Mouse (Mus musculus): ENCODE data around the gene Dbp. TPM values are rescaled to one million over a fixed set of nuclear protein-coding genes. Genes with fewer than 3 reads are reported as not detected.

The Dbp gene
- polyA plus RNA-seq, 1 experiment from 2014 or later = 4.1 TPM

GRCm38 (mm10) chr7:45681046-45681736 lies 23.7 kb upstream of the Dbp start:
- Histone ChIP-seq H3K9ac (no peak overlapping the region), H3K4me2 (replicated peaks) (no peak overlapping the region), H3K36me3 (no peaks in the 10 kb centered on the region), H3K4me1 (peaks cover 11% of the 10 kb centered on the region), H3K4me3 (no peak overlapping the region), H3K27me3 (replicated peaks) (no peaks in the 10 kb centered on the region), H3K27ac (no peak overlapping the region), H3K9me3 (no peaks in the 10 kb centered on the region)
- ATAC-seq (ENCODE audit: low FRiP score, low read depth) = no peak
- WGBS = 89% methylated on average over 8 of the region's 8 CpGs

GRCm38 (mm10) chr7:45682144-45683126 lies 22.5 kb upstream of the Dbp start:
- H3K36me3 ChIP-seq = no peaks in the 10 kb centered on the region
- peak; percentile 78 for ATAC-seq (ENCODE audit: low FRiP score, low read depth)
- H3K9me3 ChIP-seq = no peaks in the 10 kb centered on the region
- H3K27me3 ChIP-seq (replicated peaks) = no peaks in the 10 kb centered on the region
- H3K27ac ChIP-seq = no peak overlapping the region
- 31% methylated on average over 14 of the region's 14 CpGs for WGBS
- H3K4me2 ChIP-seq (replicated peaks) = peak overlapping the region; percentile 47
- H3K9ac ChIP-seq = peak overlapping the region; percentile 33; the same call in 1 of the 2 replicates
- H3K4me1 ChIP-seq = peaks cover 19% of the 10 kb centered on the region
- no peak overlapping the region for H3K4me3 ChIP-seq

DNA sequence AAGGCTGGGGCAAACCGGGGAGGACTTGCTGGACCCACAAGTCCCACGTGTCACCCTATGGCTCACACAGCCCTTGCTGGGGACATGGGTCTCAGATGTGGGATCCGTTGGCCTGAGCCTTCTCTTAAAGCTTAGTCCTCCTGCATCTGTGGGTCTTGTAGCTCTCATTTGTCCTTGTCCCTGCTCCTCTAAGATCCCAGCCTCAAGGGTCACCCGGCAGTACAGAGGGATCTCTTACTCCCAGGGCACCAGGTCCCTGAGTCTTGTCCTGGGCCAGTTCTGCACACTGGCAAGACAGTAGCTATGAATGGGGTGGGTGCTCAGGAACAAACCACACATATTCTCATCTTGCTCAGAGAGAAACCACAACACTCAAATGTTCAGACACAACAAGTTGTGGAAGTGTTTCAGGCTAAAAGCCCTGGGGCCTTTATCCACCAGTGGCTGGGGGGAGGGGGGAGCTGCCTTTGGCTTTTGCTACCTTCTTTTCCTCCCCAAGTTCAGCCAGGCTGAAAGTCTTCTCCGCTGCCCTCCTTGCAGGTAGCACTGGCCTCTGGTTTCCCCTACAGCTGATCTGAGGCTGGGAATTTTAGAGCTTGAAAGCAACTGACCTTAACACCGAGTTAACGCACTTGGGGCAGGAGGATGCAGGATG lies 21.4 kb upstream of the Dbp start, which contains the start of gene Ntn5:
Ntn5 (plus strand) TSS at position 627 of the 655 bp plus-strand sequence.
- 79% methylated on average over 7 of the region's 7 CpGs for WGBS
- no peak within 1 kb of the TSS for H3K27ac ChIP-seq
- H3K27me3 ChIP-seq (replicated peaks) = no peaks in the 10 kb centered on the region
- H3K4me3 ChIP-seq = no peak within 1 kb of the TSS
- no peaks in the 10 kb centered on the region for H3K36me3 ChIP-seq
- peak within 1 kb of the TSS; percentile 47; the same call in 1 of the 2 replicates for H3K4me2 ChIP-seq (replicated peaks)
- no peak for ATAC-seq (ENCODE audit: low FRiP score, low read depth)
- H3K9me3 ChIP-seq = no peaks in the 10 kb centered on the region
- peaks cover 19% of the 10 kb centered on the region for H3K4me1 ChIP-seq
- 0 out of 2 replicates have a peak within 1 kb of the TSS, but pooled peaks have one; percentile 7 for H3K9ac ChIP-seq

DNA sequence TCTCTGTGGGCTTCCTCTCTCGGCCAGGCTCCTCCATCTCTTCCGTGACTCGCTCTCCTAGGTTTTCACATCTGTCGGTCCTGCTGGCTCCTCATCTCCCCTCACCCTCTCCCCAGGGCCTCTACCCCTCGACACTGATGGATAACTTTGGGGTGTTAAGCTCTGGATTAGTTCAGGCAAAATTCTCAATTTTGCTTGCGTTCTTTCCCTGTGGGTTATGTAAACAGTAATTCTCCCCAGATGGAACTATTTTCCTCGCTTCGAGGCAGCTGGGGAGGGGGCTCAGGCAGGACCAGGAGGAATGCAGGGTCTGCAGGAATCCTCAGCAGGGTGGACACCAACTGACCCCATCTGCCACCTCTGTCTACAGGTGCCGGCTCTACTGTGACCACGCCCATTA lies 19.1 kb upstream of the Dbp start:
- no peak for ATAC-seq (ENCODE audit: low FRiP score, low read depth)
- H3K4me3 ChIP-seq = no peak overlapping the region
- no peaks in the 10 kb centered on the region for H3K9me3 ChIP-seq
- H3K27me3 ChIP-seq (replicated peaks) = no peaks in the 10 kb centered on the region
- no peaks in the 10 kb centered on the region for H3K36me3 ChIP-seq
- peaks cover 19% of the 10 kb centered on the region for H3K4me1 ChIP-seq
- whole genome bisulfite sequencing = 56% methylated on average over 10 of the region's 10 CpGs
- H3K4me2 ChIP-seq (replicated peaks) = 0 out of 2 replicates have a peak overlapping the region, but pooled peaks have one; percentile 10
- H3K9ac ChIP-seq = no peak overlapping the region
- H3K27ac ChIP-seq = no peak overlapping the region

- no peak for ATAC-seq (ENCODE audit: low FRiP score, low read depth)
- Histone ChIP-seq H3K36me3 (no peaks in the 10 kb centered on the region), H3K9me3 (no peaks in the 10 kb centered on the region), H3K9ac (no peak overlapping the region), H3K4me3 (no peak overlapping the region), H3K4me1 (peaks cover 19% of the 10 kb centered on the region), H3K27ac (no peak overlapping the region), H3K27me3 (replicated peaks) (no peaks in the 10 kb centered on the region), H3K4me2 (replicated peaks) (no peak overlapping the region)
- WGBS = 69% methylated on average over 3 of the region's 3 CpGs
These were observed 18.0 kb upstream of the Dbp start for GRCm38 (mm10) chr7:45686841-45687240.

- H3K36me3 ChIP-seq = no peaks in the 10 kb centered on the region
- peaks cover 13% of the 10 kb centered on the region for H3K4me1 ChIP-seq
- 61% methylated on average over 6 of the region's 6 CpGs for WGBS
- H3K9me3 ChIP-seq = no peaks in the 10 kb centered on the region
- no peak for ATAC-seq (ENCODE audit: low FRiP score, low read depth)
- H3K27ac ChIP-seq = no peak overlapping the region
- no peaks in the 10 kb centered on the region for H3K27me3 ChIP-seq (replicated peaks)
- no peak overlapping the region for H3K4me3 ChIP-seq
- no peak overlapping the region for H3K9ac ChIP-seq
- H3K4me2 ChIP-seq (replicated peaks) = no peak overlapping the region
These were observed 15.8 kb upstream of the Dbp start for GRCm38 (mm10) chr7:45689099-45689498.

DNA sequence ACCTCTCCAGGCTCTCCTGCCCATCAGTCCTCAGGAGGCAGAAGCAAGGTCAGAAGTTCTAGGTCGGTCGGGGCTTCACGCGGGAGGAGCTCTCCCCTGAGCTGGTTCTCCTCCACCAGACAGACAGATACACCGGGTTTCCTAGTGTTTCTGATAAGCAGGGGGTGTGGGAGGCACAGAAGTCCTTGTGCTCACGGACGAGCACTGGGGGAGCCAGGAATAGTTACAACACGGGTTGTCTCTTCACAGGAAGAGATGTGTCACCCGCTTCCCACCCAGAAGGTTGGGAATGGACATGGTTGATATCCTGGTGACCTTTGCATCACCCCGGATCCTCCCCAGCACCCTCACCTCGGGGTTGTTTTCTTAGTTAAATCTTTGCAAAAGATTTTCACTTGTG lies 15.1 kb upstream of the Dbp start:
- 79% methylated on average over 11 of the region's 11 CpGs for WGBS
- Histone ChIP-seq H3K27me3 (replicated peaks) (no peaks in the 10 kb centered on the region), H3K9me3 (no peaks in the 10 kb centered on the region), H3K4me2 (replicated peaks) (no peak overlapping the region), H3K36me3 (no peaks in the 10 kb centered on the region), H3K27ac (no peak overlapping the region), H3K9ac (no peak overlapping the region), H3K4me1 (peaks cover 13% of the 10 kb centered on the region), H3K4me3 (no peak overlapping the region)
- no peak for ATAC-seq (ENCODE audit: low FRiP score, low read depth)

- no peak overlapping the region for H3K27ac ChIP-seq
- 84% methylated on average over 2 of the region's 2 CpGs for WGBS
- H3K4me2 ChIP-seq (replicated peaks) = no peak overlapping the region
- H3K4me3 ChIP-seq = no peak overlapping the region
- H3K27me3 ChIP-seq (replicated peaks) = no peaks in the 10 kb centered on the region
- H3K36me3 ChIP-seq = no peaks in the 10 kb centered on the region
- ATAC-seq (ENCODE audit: low FRiP score, low read depth) = no peak
- peaks cover 6% of the 10 kb centered on the region for H3K4me1 ChIP-seq
- H3K9me3 ChIP-seq = no peaks in the 10 kb centered on the region
- no peak overlapping the region for H3K9ac ChIP-seq
These were observed 12.5 kb upstream of the Dbp start for GRCm38 (mm10) chr7:45692364-45692763.

DNA sequence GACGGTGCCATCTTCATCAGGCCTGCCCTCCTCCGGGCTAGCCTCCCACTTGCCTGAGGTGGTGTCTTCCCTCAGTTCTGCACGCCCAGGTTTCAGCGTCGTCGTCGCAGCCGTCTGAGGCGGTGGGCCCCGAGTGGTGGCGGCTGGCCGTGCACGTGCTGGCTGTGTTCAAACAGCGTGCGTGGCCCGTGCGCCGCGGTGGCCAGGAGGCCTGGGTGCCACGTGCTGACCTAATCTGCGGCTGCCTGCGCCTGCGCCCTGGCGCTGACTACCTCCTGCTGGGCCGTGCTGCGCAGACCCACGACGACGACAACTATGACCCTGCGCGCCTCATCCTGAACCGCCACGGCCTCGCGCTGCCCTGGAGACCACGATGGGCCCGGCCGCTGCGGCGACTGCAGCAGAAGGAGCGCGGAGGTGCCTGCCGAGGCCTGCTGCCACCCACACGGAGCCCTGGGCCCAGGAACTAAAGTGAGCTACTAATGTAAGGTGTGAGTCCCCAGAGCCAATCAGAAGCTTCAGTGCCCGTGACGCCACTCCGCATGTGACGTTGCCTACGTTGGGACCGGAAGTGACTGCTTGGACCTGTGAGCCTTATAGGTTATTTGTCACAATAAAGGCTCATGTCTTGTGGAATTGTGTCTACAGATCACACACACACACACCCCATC lies 10.8 kb upstream of the Dbp start, which contains the start of gene Sec1:
Sec1 (minus strand) TSS at position 482 of the 671 bp plus-strand sequence.
- Histone ChIP-seq H3K9ac (no peak within 1 kb of the TSS), H3K27ac (no peak within 1 kb of the TSS)
- 89% methylated on average over 50 of the region's 50 CpGs for WGBS

GRCm38 (mm10) chr7:45695098-45695497 lies 9.8 kb upstream of the Dbp start:
- H3K4me1 ChIP-seq = peaks cover 15% of the 10 kb centered on the region
- no peaks in the 10 kb centered on the region for H3K36me3 ChIP-seq
- H3K27ac ChIP-seq = no peak overlapping the region
- no peaks in the 10 kb centered on the region for H3K9me3 ChIP-seq
- no peak overlapping the region for H3K4me2 ChIP-seq (replicated peaks)
- ATAC-seq (ENCODE audit: low FRiP score, low read depth) = peak; percentile 45; the same call in 1 of the 2 replicates
- WGBS = 4% methylated on average over 6 of the region's 6 CpGs
- no peak overlapping the region for H3K9ac ChIP-seq
- peaks cover 19% of the 10 kb centered on the region for H3K27me3 ChIP-seq (replicated peaks)
- no peak overlapping the region for H3K4me3 ChIP-seq

More for the DNA sequence above, 10.8 kb upstream of the Dbp start, which contains the start of gene Sec1:
- ATAC-seq (ENCODE audit: low FRiP score, low read depth) = no peak
- Histone ChIP-seq H3K36me3 (no peaks in the 10 kb centered on the region), H3K4me2 (replicated peaks) (no peak within 1 kb of the TSS), H3K4me3 (no peak within 1 kb of the TSS), H3K27me3 (replicated peaks) (peaks cover 9% of the 10 kb centered on the region), H3K9me3 (no peaks in the 10 kb centered on the region), H3K4me1 (peaks cover 6% of the 10 kb centered on the region)

DNA sequence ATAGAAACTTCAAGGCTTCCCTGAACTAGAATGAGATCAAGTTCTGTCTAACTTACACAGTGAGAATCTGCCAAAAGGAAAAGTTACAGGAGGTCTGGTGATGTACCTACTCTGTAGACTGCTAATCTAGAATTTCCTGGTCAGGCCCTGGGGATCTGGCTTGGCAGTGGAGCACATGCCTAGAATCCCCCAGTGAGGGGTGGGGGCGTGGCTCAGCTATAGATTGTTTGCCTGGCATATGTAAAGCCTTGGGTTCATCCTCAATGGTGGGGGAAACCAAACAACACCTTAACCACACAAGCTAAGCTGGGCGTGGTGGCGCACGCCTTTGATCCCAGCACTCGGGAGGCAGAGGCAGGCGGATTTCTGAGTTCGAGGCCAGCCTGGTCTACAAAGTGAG lies 7.0 kb upstream of the Dbp start:
- Histone ChIP-seq H3K36me3 (no peaks in the 10 kb centered on the region), H3K9me3 (no peaks in the 10 kb centered on the region), H3K4me3 (no peak overlapping the region), H3K4me2 (replicated peaks) (no peak overlapping the region), H3K9ac (no peak overlapping the region), H3K4me1 (peaks cover 30% of the 10 kb centered on the region), H3K27ac (no peak overlapping the region), H3K27me3 (replicated peaks) (peaks cover 26% of the 10 kb centered on the region)
- 80% methylated on average over 7 of the region's 7 CpGs for WGBS
- no peak for ATAC-seq (ENCODE audit: low FRiP score, low read depth)
